Mouse (Mus musculus) yolk sac, embryonic 10.5 days (tissue): ENCODE measurements around the gene Kdsr.
"Not testable (repeated sequence)": the region's sequence is repeated elsewhere in the genome, so short reads cannot be mapped to it uniquely, and the experiment has no call there.

ENCODE experiments used
- DNase-seq: peaks from one replicate; pipeline ENCODE4 v3.0.0-alpha.2; 2017; ENCODE audit warnings: low spot score

The Kdsr gene

GRCm38 (mm10) chr1:106738092-106738491 is 21.4 kb downstream of the Kdsr start:
- no peak for DNase-seq

GRCm38 (mm10) chr1:106736211-106736610 is 23.3 kb downstream of the Kdsr start:
- DNase-seq, result no peak

- no peak for DNase-seq
These were observed 23.9 kb downstream of the Kdsr start for GRCm38 (mm10) chr1:106735586-106735985.

- no peak for DNase-seq
These were observed 37.5 kb downstream of the Kdsr start for GRCm38 (mm10) chr1:106722061-106722460.

- DNase-seq, result not testable (repeated sequence)
These were observed 41.8 kb downstream of the Kdsr start for GRCm38 (mm10) chr1:106717736-106718135.

GRCm38 (mm10) chr1:106717071-106717601 is 42.4 kb downstream of the Kdsr start:
- DNase-seq, result peak; percentile 19

- DNase-seq, result no peak
These were observed 43.4 kb downstream of the Kdsr start for GRCm38 (mm10) chr1:106716141-106716540.

- DNase-seq, result no peak
These were observed 44.1 kb downstream of the Kdsr start for GRCm38 (mm10) chr1:106715111-106716083.

- DNase-seq, result no peak
These were observed 45.0 kb downstream of the Kdsr start for GRCm38 (mm10) chr1:106714530-106714981.

GRCm38 (mm10) chr1:106713621-106714529 is 45.7 kb downstream of the Kdsr start, which contains the start of gene Bcl2:
Bcl2 (minus strand) TSS chr1:106714274.
- peak; percentile 83 for DNase-seq

GRCm38 (mm10) chr1:106712330-106712729 is 47.2 kb downstream of the Kdsr start:
- no peak for DNase-seq

- peak; percentile 5 for DNase-seq
These were observed 48.0 kb downstream of the Kdsr start for GRCm38 (mm10) chr1:106711356-106712125.

- DNase-seq, result no peak
These were observed 49.3 kb downstream of the Kdsr start for GRCm38 (mm10) chr1:106710202-106710601.

- DNase-seq, result no peak
These were observed 52.3 kb downstream of the Kdsr start for GRCm38 (mm10) chr1:106707036-106707880.

- DNase-seq, result no peak
These were observed 56.3 kb downstream of the Kdsr start for GRCm38 (mm10) chr1:106703183-106703582.

- DNase-seq, result no peak
These were observed 56.9 kb downstream of the Kdsr start for GRCm38 (mm10) chr1:106702471-106703175.

GRCm38 (mm10) chr1:106700520-106701114 is 58.9 kb downstream of the Kdsr start:
- DNase-seq, result no peak

GRCm38 (mm10) chr1:106696472-106696871 is 63.1 kb downstream of the Kdsr start:
- no peak for DNase-seq

GRCm38 (mm10) chr1:106695649-106696048 is 63.9 kb downstream of the Kdsr start:
- DNase-seq, result no peak
